Mouse (Mus musculus) cerebellum, adult 9-11 months (tissue): ENCODE results near the gene Dnajc5.
A peak's percentile ranks its signal among the peaks of the same experiment; 100 is the strongest.

Experiments
- DNase-seq: peaks from one replicate; pipeline ENCODE4 v3.0.0; 2022

Gene Dnajc5

GRCm38 (mm10) chr2:181573961-181574360 lies 53.7 kb downstream of the Dnajc5 start:
- peak; percentile 36 for DNase-seq

DNA sequence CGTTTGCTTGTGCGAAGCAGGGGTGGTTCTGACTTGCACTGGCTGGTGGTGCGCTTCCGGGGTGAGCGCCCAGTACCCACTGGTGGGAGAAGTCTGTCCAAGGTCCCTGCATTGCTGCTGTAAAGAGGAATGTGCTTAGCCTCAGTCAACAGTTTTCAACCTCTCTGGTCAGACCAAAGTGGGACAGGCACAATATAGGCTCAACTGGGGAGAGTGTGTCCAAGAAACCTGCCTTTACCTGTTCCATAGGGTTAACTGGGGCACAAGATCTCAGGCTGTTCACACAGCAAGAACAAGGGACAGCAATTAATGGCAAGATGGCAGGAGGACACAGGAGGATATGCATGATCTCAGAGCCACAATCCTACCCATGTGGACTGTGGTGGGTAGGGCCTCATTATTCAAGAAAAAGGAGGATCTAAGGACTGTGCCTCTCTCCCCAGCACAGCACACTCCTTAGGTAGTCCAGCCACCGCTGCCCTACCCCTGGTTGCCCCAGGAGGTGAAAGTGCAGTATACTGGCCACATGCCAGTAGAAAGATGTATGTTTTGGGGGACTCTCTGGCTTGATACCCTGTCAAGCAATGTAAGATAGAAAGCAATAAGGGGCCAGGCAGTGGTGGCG lies 54.7 kb downstream of the Dnajc5 start:
- peak; percentile 38 for DNase-seq

- DNase-seq: no peak
Observed at GRCm38 (mm10) chr2:181576613-181577012, 56.3 kb downstream of the Dnajc5 start.

DNA sequence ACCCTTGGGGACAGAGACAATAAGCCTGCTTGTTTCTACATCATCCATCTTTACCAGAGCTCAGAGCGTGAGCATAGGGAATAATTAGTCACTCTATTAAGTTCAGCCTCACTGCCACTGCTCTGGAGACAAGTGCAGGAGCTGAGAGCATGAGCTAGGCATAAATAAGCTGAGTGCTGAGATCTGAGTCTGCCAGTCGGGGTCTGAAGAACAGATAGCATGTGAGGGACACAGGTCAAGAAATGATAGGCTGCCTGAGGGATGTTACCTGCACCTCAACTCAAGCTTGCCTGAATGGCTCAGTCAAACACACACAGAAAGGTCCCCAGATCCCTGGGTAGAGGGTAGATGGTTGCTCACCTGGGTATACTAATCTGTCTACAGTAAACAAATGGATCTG lies 56.8 kb downstream of the Dnajc5 start:
- DNase-seq: no peak

GRCm38 (mm10) chr2:181577981-181578581 lies 57.8 kb downstream of the Dnajc5 start:
- DNase-seq: peak; percentile 81

DNA sequence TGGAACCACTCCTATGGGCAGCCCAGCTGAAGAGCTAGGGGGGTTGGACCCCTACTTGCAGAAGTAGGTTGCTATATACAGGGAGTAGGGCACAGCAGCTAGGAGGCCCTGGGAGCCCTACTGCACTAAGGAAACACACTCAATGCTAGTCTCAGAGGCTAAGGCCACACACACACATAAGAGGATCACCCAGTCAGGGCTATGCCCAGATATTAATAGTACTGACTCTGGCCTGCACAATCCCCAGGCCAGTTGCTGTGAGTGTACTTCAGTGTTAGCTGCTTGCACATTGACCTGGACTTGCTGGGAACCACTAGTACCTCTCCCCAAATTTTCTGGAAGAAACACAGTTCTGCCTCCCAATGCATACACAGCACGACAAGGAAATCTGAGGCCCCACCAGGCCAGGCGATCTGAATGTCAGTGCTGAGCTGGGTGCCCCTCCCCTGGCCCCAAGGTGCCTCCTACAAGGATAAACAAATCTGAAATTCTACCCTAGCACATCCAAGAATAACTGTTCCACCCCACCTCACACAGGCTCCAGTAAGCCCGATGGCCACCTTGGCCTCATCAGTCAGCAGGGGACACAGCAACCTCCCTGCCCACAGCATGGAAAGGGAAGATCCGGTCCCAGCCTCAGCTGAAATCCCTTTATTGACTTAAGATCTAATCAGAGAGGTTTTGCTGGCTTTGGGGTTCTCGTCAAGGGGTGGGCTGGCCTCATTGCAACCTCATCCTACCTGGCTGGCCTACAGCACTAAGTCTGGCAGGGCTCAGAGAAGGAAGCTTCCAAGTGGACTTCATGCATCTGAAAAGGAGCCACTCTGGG lies 58.7 kb downstream of the Dnajc5 start:
- DNase-seq: peak; percentile 48

DNA sequence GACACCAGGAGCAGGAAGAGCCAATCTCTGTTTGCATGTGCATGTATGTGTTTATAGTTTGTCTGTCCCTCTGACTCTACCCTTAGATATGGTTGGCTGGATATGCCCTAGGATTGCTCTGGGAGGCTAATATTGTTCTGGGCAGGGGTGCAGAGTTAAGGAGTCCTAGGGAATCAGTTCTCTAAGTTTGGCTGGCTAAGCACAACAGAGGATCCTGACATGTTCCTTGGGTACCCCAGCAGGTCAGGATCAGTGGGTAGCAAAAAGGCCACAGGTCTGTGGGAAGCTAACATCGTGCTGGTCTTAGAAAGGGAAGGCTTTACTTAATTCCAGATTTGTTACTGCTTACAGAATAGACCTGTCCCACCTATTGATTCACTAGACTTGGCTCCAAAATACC lies 59.4 kb downstream of the Dnajc5 start:
- no peak for DNase-seq

DNA sequence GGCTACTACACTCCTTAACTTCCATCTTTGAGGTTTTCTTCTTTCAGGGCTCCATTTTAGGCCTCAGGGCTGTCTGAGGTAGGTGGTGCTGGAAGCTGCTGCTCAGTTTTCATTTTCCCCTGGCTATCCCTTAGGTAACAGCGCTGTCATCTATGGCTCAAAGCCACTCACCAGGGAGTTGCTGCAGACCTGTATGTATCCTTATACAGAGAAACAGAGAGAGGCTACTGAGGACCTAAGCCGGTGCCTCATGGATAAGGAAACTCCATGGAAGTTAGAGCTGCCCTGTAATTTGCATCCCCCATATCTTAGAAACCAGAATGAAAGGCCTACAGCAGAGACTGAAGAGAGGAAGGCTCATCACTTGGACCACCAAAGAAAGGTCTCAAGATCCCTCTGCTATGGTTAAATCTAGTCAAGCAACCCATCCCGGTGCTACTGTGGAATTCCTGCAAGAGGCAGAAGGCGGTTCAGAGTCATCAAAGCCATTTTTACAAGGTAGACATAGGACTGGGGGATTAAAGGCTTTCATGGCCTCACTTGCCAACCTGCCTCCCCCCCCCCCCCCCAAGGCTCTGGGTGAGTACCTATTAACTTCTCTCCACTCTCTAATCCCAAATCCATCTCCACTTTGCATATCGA lies 60.0 kb downstream of the Dnajc5 start:
- no peak for DNase-seq

DNA sequence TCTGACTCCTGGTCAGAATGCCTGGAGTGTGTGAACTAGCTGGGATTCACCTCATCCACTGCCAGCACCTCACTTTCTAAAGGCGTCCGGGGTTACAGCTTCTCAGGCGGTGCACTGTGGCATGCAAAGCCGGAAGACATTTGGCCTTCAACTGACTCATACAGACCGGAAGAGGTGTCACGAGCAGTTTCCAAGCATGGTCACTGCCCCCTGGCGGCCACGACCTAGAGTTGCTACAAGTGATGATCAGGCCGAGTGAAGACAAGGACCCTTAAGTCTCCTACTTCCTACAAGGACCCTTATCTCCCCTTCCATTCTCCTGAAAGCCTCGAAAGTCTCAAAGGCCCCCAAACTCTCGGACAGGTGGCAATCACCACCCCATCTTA lies 60.7 kb downstream of the Dnajc5 start:
- peak; percentile 89 for DNase-seq

GRCm38 (mm10) chr2:181581402-181582120 lies 61.3 kb downstream of the Dnajc5 start:
- peak; percentile 89 for DNase-seq

GRCm38 (mm10) chr2:181582358-181582757 lies 62.1 kb downstream of the Dnajc5 start:
- peak; percentile 61 for DNase-seq

DNA sequence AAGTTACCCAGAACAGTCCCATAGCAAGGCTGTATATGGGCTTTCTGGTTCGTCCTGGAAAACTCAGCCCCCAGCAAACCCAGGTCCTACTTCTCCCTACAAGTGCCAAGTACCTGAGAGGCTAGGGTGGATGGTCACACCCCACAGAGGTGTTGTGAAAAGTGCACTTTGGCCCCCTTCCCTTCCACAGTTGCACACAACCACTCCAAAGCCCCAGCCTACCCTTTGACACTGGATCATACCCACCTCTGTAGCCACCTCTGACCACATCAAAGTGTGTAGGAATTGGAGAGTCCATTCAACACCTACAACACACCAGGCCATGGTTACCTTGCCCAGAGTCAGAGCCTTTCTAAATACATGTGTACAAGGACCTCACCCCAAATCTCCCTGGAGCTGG lies 62.7 kb downstream of the Dnajc5 start:
- DNase-seq: no peak

DNA sequence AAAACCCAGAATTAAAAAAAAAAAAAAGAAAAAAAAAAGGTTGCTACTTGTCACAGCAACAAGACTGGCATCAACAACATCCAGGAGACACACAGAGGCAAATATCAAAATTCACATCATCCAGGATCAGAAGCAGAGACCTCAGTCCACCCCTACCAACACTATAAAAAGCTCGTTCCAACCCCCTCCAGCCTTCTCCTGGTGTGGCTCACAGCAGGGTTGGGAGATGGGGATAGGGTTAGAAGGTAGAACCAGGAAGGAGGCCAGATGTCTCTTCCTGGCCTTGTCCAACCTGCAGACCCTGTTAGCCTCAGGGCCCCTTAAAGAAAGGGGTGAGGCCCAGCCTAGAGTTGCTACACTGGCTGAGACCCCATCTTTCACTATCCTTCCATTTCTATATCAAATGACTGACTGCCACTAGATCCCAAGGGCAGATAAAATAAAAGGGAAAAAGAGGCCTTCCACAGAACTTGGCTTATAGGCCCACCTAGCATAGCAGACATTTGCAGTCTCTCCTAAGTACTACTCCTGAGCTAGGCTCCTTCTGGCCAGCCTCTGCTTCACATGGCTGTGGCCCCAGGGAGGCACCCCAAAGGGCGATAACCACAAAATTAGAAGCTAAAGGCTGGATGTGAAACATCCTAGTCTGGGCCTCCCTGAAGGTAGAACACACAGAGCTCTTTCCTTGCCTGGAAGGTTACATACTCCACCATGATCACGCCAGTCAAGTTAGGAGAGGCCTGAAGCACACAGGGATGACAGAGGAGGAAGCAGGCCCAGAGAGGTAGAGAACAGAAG lies 63.4 kb downstream of the Dnajc5 start:
- DNase-seq: no peak

DNA sequence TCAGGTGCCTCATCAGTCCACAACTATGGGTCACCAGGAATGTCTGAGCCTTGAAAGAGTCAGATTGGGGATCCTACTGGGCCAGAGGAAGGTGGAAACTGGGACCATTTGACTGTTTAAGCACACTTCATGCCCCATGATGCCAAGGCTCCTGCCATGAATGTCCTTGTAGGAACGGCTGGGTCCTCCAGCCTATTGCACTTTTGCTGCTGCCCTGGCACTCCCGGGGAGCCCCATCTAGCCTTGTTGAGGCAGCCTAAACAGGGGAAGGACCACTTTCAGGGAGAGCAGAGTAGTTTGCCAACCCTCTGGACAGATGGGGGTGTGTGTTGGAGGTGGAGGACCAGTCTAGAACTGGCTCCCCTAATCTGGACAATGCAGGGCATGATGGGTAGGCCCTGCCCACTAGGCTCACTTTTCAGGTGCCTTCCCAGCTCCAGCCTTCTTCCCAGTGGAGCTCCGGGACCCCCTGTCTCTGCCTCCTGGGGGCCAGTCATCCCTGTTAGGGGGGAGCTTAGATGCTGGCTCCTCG lies 64.2 kb downstream of the Dnajc5 start, which contains the start of gene Uckl1:
Gene Uckl1, minus strand, starts transcription at position 482 of the 532 bp plus-strand sequence.
- no peak for DNase-seq

DNA sequence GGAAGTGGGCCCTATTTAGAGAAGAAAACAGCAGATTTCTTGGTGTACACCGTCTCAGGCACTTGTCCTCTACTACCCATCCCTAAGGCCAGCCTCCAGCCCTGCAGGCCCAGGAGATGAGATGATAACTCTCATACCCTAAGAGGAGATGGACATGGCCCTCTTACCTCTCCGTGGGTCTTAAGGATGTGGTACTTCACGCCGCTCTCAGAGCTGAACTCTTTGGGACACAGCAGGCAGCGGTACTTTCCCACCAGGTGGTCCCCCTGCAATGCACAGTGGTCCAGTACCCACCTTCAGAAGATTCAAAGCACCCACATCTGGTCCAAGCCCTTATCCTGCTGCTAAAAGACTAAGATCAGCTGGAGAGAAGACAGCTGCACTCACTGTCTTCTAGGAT lies 65.2 kb downstream of the Dnajc5 start:
- DNase-seq: no peak

DNA sequence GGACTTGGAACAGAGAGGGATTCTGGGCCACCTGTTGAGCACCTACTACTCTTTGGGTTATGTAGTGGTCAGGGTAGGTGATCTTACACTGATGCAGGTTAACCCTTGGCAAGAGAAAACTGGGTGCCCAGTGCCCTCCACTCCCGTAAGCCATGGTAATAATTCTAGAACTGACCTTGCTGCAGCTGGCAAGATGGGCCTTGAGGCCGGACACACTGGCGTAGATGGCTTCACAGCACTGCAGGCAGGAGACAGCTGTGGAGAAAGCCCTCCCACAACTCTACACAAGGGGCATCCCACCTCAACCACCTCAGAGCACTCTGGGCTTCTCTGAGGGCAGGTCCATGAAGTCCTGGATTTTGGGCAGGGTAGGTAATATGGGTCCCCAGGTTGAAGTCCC lies 65.8 kb downstream of the Dnajc5 start:
- no peak for DNase-seq

DNA sequence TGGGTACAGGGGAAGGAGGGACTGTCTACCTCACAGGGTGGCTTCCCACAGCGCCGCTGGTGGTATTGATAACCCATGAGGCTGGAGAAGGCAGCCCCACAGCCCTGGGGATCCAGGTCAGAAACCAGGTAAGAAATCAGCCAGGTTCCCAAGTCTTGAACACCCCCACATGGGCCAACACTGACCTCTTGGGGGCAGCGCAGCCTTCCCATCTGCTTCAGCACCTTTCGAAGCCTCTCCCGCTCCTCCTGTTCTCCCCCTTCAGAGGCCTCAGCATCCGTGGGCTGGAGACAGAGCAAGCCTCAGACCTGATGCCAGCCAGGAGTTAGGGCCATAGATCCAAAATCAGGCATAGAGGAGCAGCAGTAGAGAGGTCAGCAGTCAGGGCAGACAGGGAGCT lies 67.5 kb downstream of the Dnajc5 start:
- DNase-seq: no peak

GRCm38 (mm10) chr2:181588229-181588780 lies 68.0 kb downstream of the Dnajc5 start:
- DNase-seq: no peak

DNA sequence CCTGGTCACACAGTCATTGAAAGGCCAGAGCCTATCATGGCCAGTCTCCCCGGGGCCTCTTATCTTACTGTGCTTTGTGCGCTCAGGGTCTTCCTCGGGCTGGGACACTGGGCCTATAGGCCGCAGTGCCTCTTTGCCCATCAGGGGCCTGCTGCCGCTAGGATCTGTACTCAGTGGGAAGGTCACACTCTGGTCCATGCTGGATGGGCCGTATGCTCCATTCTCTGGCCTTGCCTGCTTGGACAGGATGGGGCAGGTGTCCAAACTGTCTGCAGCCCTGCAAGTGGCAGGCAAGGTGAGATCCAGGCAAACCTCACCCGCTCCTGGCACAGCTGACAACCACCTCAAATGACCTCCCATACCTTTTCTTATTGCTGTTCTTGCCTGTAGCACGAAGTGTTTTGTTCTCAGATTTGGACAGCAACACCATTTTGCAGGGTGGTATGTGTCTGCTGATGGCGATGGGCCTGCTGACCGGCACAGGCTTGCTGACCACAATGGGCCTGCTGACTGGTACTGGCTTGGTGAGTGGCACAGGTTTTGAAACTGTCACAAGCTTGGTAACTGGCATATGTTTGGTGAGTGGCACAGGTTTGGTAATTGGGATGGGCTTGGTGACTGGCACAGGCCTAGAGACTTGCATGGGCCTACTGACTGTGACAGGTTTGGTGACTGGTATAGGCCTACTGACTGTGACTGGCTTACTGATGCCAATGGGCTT lies 68.9 kb downstream of the Dnajc5 start:
- DNase-seq: peak; percentile 59

- DNase-seq: no peak
Observed at GRCm38 (mm10) chr2:181589732-181590105, 69.4 kb downstream of the Dnajc5 start.

GRCm38 (mm10) chr2:181590471-181590870 lies 70.2 kb downstream of the Dnajc5 start:
- DNase-seq: peak; percentile 39
